Mouse (Mus musculus): ENCODE measurements around the gene Gm20605. TPM values are rescaled to one million over a fixed set of nuclear protein-coding genes. Genes with fewer than 3 reads are reported as not detected.

Gm20605 gene
- total and polyA plus RNA-seq, 3 experiments, result 6.4 to 31.4 (median 7.4) TPM

DNA sequence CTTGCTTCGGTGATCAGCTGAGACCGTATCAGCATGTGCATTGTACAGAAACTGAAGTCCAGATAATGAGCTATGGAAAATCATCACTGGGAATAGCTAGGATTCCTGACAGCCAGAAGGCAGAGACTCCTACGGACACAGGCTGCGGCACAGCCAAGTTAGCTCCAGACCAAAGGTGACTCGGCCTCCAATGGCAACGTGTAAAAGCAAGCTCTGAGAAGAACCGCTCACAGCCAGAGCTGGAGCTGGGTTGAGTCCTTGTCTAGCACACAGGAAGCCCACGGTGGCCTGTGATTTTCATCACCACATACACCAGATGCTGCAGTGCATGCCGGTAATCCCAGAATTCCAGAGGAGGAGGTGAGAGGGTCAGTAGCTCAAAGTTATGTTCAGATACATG, 61.6 kb downstream of the Gm20605 start:
- DNase-seq, result no peak

DNA sequence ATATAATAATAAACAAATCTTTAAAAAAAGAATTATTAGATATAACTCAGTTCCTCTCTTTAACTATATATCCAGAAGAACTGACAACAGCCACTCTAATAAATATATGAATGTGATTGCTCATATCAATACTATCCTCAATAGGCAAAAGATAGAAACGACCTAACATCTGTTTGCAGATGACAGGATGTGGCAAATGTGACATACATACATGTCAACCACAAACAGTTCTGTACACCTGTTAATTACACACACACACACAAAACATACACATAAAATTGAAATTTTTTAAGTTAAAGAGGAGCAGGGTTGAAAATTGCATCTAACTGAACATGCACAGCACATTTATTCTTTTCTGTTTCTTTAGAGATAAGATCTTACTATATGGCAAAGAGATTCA, 62.9 kb downstream of the Gm20605 start:
- DNase-seq, result no peak

Other genes with a start within 250 kb of the Gm20605 start
- gene Zan, start 152.1 kb upstream of the Gm20605 start, total RNA-seq (2021), result not detected
- 0.01 TPM in 2 replicates for gene Zan, start 152.1 kb upstream of the Gm20605 start, polyA plus RNA-seq (2012; rRNA removed)
- 10 to 100 TPM; 23.0 to 31.7 TPM for gene Pop7, start 126.7 kb upstream of the Gm20605 start, total RNA-seq (2021)
- 46.9 and 48.7 TPM in 2 replicates for gene Pop7, start 126.7 kb upstream of the Gm20605 start, polyA plus RNA-seq (2012; rRNA removed)
- gene Gigyf1, start 110.6 kb upstream of the Gm20605 start, total RNA-seq (2021), result 10 to 100 TPM; 25.4 to 31.0 TPM
- 37.1 and 38.0 TPM in 2 replicates for gene Gigyf1, start 110.6 kb upstream of the Gm20605 start, polyA plus RNA-seq (2012; rRNA removed)
- not detected for gene Epo, start 95.9 kb upstream of the Gm20605 start, total RNA-seq (2021)
- not detected in 2 replicates for gene Epo, start 95.9 kb upstream of the Gm20605 start, polyA plus RNA-seq (2012; rRNA removed)
- 100 to 1,000 TPM; 553 to 611 TPM for gene Gnb2, start 95.7 kb upstream of the Gm20605 start, total RNA-seq (2021)
- gene Gnb2, start 95.7 kb upstream of the Gm20605 start, polyA plus RNA-seq (2012; rRNA removed), result 1,578 and 1,712 TPM in 2 replicates
- gene Actl6b, start 75.7 kb upstream of the Gm20605 start, total RNA-seq (2021), result 1 to 10 TPM; 2.8 to 5.2 TPM
- 6.0 and 10.0 TPM in 2 replicates for gene Actl6b, start 75.7 kb upstream of the Gm20605 start, polyA plus RNA-seq (2012; rRNA removed)
- gene Tfr2, start 59.3 kb upstream of the Gm20605 start, total RNA-seq (2021), result 1 to 10 TPM; 1.1 to 1.9 TPM
- gene Tfr2, start 59.3 kb upstream of the Gm20605 start, polyA plus RNA-seq (2012; rRNA removed), result 1.9 and 2.4 TPM in 2 replicates
- 10 to 100 TPM; 45.4 to 54.1 TPM for gene Mospd3, start 28.1 kb upstream of the Gm20605 start, total RNA-seq (2021)
- gene Mospd3, start 28.1 kb upstream of the Gm20605 start, polyA plus RNA-seq (2012; rRNA removed), result 211 TPM in 2 replicates
- gene Pcolce, start 15.4 kb upstream of the Gm20605 start, total RNA-seq (2021), result 1,000 to 10,000 TPM; 1,014 to 1,197 TPM
- gene Pcolce, start 15.4 kb upstream of the Gm20605 start, polyA plus RNA-seq (2012; rRNA removed), result 1,453 and 1,846 TPM in 2 replicates
- gene Fbxo24, start 173 bp upstream of the Gm20605 start, total RNA-seq (2021), result 1 to 10 TPM in 1 of 2 experiments, under 1 TPM in 1; 0.89 to 2.6 TPM
- gene Fbxo24, start 173 bp upstream of the Gm20605 start, polyA plus RNA-seq (2012; rRNA removed), result 2.5 and 3.3 TPM in 2 replicates
- gene Lrch4, start 54 bp upstream of the Gm20605 start, total RNA-seq (2021), result 10 to 100 TPM; 27.9 to 31.7 TPM
- 36.7 and 52.7 TPM in 2 replicates for gene Lrch4, start 54 bp upstream of the Gm20605 start, polyA plus RNA-seq (2012; rRNA removed)
- gene Sap25, start 12.2 kb downstream of the Gm20605 start, total RNA-seq (2021), result 10 to 100 TPM in 1 of 2 experiments, 1 to 10 TPM in 1; 3.0 to 14.8 TPM
- 81.3 and 84.6 TPM in 2 replicates for gene Sap25, start 12.2 kb downstream of the Gm20605 start, polyA plus RNA-seq (2012; rRNA removed)
- gene Irs3, start 16.5 kb downstream of the Gm20605 start, total RNA-seq (2021), result 10 to 100 TPM in 1 of 2 experiments, 1 to 10 TPM in 1; 9.6 to 14.2 TPM
- gene Irs3, start 16.5 kb downstream of the Gm20605 start, polyA plus RNA-seq (2012; rRNA removed), result 18.9 and 32.8 TPM in 2 replicates
- 10 to 100 TPM; 29.2 to 37.6 TPM for gene Agfg2, start 55.6 kb downstream of the Gm20605 start, total RNA-seq (2021)
- 73.7 and 85.2 TPM in 2 replicates for gene Agfg2, start 55.6 kb downstream of the Gm20605 start, polyA plus RNA-seq (2012; rRNA removed)
- gene Nyap1, start 112.4 kb downstream of the Gm20605 start, total RNA-seq (2021), result 1 to 10 TPM; 2.2 to 6.0 TPM
- gene Nyap1, start 112.4 kb downstream of the Gm20605 start, polyA plus RNA-seq (2012; rRNA removed), result 7.3 and 8.9 TPM in 2 replicates
- 10 to 100 TPM; 82.9 to 89.9 TPM for gene Tsc22d4, start 116.6 kb downstream of the Gm20605 start, total RNA-seq (2021)
- 123 and 136 TPM in 2 replicates for gene Tsc22d4, start 116.6 kb downstream of the Gm20605 start, polyA plus RNA-seq (2012; rRNA removed)
- gene Ppp1r35, start 149.7 kb downstream of the Gm20605 start, total RNA-seq (2021), result 10 to 100 TPM; 16.1 to 40.1 TPM
- 61.5 and 83.6 TPM in 2 replicates for gene Ppp1r35, start 149.7 kb downstream of the Gm20605 start, polyA plus RNA-seq (2012; rRNA removed)
- 10 to 100 TPM; 43.9 to 46.4 TPM for gene Mepce, start 158.5 kb downstream of the Gm20605 start, total RNA-seq (2021)
- gene Mepce, start 158.5 kb downstream of the Gm20605 start, polyA plus RNA-seq (2012; rRNA removed), result 29.9 and 35.4 TPM in 2 replicates
- gene Zcwpw1, start 158.6 kb downstream of the Gm20605 start, total RNA-seq (2021), result 1 to 10 TPM; 2.0 to 2.2 TPM
- gene Zcwpw1, start 158.6 kb downstream of the Gm20605 start, polyA plus RNA-seq (2012; rRNA removed), result 0.38 and 0.56 TPM in 2 replicates
- 1 to 10 TPM; 1.8 to 4.7 TPM for gene Pilra, start 207.1 kb downstream of the Gm20605 start, total RNA-seq (2021)
- gene Pilra, start 207.1 kb downstream of the Gm20605 start, polyA plus RNA-seq (2012; rRNA removed), result 2.0 and 2.5 TPM in 2 replicates
- gene Pilrb1, start 228.9 kb downstream of the Gm20605 start, total RNA-seq (2021), result 1 to 10 TPM; 1.5 TPM
- gene Pilrb1, start 228.9 kb downstream of the Gm20605 start, polyA plus RNA-seq (2012; rRNA removed), result 0.69 and 1.3 TPM in 2 replicates
- 1 to 10 TPM in 1 of 2 experiments, under 1 TPM in 1; 0.81 to 1.8 TPM for gene Pilrb2, start 242.6 kb downstream of the Gm20605 start, total RNA-seq (2021)
- gene Pilrb2, start 242.6 kb downstream of the Gm20605 start, polyA plus RNA-seq (2012; rRNA removed), result 1.1 and 3.8 TPM in 2 replicates